Mouse (Mus musculus): ENCODE data around the gene Kndc1.

Kndc1 gene

DNA sequence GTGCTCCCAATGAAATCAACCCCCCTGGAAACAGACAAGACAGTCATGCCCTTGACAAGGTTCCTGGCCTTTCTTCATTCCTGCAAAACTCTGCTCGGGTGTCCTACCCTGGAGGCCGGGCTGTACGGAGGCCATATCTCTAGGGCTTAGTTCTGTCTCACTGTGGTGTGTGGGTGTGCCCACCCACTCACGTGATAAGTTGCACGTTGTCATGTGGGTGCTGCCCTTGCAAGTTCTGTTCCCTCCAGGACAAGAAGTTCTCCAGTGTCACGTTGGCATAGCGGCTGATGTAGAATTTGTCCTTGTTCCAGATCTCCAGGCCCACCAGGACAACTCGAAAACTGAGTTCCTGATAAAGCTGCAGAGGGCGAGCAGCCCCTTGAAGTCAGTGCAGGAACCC lies 93.8 kb downstream of the Kndc1 start:
- DNase-seq (ENCODE audit: low spot score in 2 of 2), result no peak

DNA sequence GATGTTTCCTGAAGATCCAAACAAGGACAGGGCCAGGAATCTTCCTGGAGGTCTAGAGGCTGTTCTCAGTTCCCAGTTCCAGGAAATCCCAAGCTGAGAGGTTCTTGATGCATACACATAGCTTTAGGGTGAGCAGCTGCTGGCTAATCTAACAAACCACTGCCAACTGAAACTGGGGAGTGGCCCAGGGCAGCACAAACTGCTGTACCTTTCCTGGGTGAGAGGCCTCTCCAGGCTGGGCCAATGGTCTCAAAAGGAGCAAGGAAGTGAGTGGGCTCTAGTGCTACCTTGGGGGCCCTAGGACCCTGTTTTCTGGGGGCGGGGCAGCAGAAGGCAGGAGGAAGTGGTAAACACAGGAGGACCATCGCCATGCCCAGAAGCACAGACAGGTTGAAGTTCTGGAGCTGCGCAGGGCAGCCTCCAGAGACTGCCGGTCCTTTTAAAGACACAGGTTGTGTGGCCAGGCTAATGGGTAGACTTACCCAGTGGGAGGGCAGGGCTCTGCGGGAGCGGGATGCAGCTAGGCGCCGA lies 96.4 kb downstream of the Kndc1 start:
- no peak for DNase-seq (ENCODE audit: low spot score in 2 of 2)
